Mouse (Mus musculus) adrenal gland, adult 18-20 months (tissue): Measurements from ENCODE around the gene Sec61b. TPM values are rescaled to one million over a fixed set of nuclear protein-coding genes. Genes with fewer than 3 reads are reported as not detected.

Experiments used
- DNase-seq, 2 experiments: peaks; one replicate each; pipeline ENCODE4 v3.0.0; 2021 to 2022; ENCODE audit warnings: low spot score in 2 of 2
- long read RNA-seq, 2 experiments: library from polyadenylated mRNA; stranded (forward); transcript quantifications; one replicate each; pipeline ENCODE4 v2.0.0; 2021
- total RNA-seq, 2 experiments: library from RNA; stranded (reverse); gene quantifications; 1 replicate in 1 of 2; 2 replicates in 1 of 2; pipeline ENCODE4 v1.2.3; 2021

Sec61b gene
- total RNA-seq = 100 to 1,000 TPM; 177 to 216 TPM
- long read RNA-seq, experiment 1, transcript Sec61b-201 (4 exons, 564 nt) = major isoform, 26 of 28 reads
- long read RNA-seq, experiment 1, partial matches to known transcripts = 2 of 28 reads
- long read RNA-seq, experiment 1, other reads (novel, unspliced or antisense) = 0 of 28 reads
- long read RNA-seq, experiment 2, transcript Sec61b-201 (4 exons, 564 nt) = major isoform, 182 of 197 reads
- long read RNA-seq, experiment 2, partial matches to known transcripts = 12 of 197 reads
- long read RNA-seq, experiment 2, other reads (novel, unspliced or antisense) = 0 of 197 reads

DNA sequence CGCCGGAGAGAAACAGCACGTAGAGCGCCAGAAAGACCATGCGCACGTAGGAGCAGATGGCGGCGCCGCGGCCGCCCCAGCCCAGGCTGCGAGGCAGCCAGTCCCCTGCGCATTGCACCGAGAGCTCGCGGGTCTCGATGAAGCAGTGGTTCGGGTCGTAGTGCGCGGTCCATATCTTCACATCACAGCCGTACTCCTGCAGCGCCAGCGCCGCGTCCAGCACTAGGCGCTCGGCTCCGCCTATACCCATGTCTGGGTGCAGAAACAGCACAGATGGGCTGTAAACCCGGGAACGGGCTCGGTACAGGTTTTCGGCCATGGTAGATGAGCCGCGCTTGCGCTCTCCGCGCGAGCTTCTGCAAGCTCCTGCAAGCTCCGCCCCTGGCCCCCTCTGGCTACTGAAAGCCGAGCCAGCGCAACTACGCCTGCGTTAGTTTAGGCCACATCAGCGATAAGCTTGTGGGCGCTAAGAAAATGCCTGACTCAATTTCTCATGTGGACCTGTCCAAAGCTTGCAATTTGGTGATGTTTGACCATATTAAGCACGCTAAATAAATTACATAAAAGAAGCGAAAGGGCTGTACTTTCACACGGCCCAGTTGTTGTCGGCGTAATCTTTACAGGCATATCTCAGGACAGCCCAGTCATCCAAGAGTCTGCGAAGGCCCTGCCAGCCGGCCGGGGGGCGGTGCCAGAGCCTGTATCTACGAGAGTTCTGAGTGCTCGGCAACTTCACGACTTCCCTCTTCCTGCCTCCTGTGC lies at the start of gene Sec61b, which contains the start of gene Alg2:
Gene Sec61b, plus strand, starts transcription at position 691 of the 762 bp plus-strand sequence.
Gene Alg2, minus strand, starts transcription at position 366 of the 762 bp plus-strand sequence.
- peak; percentile 86 to 90 for DNase-seq

DNA sequence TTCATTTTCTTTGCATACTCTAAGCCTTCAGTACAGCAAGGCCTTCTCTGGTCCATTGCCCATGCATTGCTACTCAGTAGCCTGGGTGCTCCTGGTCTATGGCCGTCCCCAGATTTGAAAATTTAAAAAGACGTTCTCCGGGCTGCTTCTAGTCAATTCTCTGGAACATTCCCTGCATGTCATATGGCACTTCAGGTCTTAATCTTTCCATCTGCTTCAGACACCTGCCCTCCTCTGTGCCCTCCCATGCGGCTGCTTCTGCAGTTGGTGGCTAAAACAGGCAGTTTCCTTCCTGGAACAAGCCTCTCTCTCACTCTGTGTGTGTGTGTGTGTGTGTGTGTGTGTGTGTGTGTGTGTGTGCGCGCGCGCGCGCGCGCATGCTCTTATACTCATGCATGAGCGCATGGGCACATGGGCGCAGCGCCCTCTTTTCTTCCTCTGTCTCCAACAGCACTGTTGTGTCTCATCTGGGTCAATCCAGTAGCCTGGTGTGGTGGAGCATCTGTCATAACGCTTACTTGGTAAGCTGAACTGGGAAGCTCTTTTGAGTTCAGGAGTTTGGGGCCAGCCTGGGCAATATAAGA lies 49.1 kb upstream of the Sec61b start:
- DNase-seq = no peak

DNA sequence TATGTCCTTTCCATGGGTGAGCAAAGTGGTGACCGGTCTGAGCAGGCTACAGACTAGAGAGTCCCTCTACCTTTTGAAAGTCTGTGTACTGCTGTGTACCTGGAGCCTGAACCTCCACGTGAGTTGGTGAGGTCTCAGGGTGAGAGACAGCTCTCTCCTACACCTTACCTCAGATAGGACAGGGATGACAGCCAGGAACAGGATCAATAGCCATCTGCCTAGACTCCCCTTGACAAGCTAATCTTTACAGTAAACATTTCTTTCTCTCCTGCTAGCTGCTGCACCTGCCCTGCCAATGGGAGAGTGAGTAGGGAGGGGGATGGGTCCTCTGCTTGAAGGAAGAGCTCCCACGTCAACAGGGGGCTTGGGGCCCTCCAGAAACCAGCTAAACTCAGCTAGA lies 46.9 kb upstream of the Sec61b start:
- no peak for DNase-seq

DNA sequence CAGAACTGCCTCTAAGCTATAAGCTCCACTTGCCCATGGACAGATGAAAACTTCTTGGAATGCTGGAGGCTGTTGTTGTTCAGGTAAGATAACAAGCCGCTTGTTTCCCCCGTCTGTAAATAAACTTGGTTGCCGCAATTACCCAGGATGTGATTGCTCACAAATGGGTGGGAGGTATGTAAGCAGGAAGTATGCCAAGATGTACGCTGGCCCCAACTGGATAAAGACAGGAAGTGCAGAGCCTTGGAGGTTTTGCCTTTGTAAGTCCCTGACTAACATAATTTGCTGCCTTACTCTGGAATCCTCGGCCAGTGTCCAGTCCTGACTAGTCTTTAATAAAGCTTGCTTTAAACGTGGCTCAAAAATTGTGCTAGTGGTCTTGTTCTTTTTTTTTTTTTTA lies 43.9 kb upstream of the Sec61b start:
- no peak for DNase-seq

DNA sequence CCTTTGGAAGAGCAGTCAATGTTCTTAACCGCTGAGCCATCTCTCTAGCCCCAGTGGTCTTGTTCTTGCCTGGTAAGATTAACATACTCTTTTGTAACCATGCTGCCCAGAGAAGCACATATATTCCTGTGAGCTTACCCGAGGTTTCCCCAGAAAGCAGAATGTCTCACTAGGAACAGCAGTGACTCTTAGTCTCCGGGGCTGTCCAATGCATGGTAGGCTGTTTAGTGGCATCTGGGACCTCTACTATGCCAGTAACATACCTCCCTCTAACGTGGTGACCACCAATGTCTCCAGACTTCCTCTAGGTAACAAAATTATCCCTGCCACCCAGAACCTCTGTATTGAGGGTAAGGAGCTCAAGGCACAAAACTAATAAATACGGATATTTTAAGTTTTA lies 43.4 kb upstream of the Sec61b start:
- no peak for DNase-seq

DNA sequence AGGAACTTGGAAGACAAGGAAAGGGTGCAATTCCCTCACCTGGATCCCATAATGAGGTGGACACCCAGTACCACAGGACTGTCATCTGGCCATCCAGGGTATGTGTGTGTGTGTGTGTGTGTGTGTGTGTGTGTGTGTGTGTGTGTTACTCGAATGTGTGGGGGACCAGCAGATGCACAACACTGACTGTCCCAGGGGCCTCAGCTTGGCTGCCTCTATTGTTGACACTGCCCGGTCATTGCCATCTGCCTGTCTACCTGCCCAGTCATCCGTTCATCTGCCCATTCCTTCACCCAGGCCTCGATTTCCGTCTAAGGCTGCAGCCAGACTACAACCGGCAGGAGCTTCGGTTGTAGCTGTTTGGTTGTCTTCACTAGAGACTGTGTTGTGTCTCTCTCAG lies 41.7 kb upstream of the Sec61b start:
- DNase-seq = no peak

DNA sequence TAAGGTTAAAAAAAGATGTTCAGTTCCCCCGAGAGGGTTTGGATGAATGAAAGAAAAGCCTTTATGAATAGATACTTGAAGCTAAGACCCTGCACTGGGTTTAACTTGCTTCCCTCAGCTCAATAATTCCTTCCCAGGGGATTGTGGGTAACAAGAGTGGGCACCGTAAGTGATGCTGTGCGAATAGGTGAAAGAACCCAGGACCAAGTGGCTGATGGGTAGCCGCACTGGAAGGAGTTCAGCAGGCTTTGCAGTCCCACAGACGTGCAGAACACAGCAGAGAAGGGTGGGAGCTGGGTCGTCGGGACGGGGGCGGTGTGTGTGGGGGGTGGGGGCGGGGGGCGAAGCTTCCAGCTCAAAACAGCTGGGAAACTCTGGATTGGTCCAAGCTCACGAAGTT lies 39.3 kb upstream of the Sec61b start:
- DNase-seq = peak in 1 of 2 experiments; percentile 7

DNA sequence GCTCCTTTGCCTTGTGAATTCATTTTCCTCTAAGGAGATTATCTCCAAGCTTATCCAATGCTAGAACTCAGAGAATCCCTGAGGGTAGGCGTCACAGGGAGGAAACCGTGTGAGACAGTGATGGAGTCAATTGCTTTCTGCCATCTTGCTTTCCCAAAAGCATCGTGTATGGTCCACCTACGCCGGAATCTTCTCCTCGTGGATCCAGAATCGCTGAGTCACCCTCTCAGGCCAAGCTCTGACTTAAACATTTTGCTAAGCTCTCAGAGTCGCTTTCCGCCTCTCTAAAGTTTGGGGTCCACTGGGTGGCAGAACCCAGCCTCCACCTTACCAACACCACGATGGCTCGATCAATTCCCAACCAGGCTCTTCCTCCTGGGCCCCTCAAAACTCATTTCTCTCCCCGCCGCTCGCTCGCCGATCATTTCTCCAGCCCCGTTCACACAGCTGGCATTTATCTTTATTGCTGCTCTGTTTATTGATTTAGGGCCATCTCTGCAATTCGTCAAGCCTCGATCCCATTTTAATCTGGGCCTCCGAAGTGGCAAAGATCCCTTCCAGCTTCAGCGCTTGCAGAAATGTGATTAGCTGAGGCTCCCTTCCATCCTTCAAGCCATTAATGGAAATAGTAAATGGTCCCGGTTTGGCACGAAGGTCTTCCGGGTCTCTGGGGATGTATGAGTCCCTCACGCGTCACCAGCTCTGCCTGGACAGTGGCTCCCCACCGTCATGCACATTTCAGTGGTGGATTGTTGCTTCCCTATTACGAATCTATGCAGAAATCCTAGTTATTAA lies 38.7 kb upstream of the Sec61b start:
- DNase-seq = peak in 1 of 2 experiments; percentile 16

DNA sequence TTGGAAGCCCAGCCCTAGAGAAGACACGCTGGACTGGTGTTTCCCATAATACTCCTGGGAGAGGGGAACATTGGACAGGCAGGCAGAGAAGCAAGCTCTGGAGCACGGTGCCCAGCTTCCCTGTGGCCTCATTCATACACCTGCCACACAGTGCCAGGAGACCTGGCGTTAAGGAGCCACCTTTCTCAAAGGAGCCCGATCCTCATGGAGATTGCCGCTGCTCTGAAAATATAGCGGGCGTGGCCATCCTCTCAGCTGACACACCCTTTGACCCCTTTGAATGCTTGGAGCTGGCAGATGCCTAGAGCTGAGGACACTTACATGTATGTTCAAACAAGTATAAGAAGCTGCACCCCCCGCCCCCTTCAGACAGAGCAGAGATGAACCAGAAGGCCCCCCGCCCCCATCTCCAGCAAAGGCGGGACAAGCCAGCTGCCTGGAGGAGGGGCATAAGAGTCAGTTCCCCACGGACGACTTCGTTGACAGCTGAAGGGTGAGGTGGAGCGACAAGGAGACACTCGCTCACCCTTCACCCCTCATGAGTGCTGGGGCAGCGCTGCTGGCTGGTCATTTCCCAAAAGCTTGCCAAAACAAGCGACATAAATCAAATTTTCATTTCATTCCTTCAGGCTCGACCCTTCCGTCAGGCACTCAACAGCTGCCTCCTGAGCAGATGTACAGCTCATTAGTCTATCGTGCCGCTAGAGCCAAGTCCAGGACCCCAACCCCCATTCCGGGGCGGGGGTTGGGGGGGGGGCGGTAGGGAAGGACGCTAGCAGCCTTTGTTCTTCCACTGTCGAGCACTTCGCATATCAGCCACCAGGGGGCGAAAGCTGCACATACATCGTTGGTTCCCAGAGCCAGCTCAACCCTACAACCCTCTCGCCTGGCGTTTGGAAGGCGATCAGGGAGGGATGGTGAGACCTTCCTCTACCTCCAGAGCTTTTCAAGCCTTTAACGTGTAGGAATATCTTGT lies 36.8 kb upstream of the Sec61b start:
- peak; percentile 84 to 86 for DNase-seq

DNA sequence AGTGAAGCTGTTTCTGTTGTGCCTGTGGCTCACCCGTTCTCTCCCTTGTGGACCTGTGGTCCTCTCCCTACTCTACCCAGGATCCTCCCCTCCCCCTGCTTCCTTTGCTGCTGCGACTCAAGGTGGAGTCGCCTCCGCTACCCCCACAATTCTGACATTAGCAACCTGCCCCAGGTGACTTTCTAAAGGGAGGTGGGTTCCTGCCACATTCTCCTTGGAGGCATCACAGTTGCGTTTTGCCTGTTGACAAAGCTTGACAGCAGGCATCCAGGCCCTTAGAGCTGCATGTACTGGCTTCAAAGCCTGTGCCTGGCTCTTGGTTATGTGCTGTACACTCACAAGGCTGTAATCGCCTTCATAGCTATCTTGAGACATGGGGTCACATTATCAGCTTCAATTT lies 35.5 kb upstream of the Sec61b start:
- peak in 1 of 2 experiments; percentile 16 for DNase-seq

DNA sequence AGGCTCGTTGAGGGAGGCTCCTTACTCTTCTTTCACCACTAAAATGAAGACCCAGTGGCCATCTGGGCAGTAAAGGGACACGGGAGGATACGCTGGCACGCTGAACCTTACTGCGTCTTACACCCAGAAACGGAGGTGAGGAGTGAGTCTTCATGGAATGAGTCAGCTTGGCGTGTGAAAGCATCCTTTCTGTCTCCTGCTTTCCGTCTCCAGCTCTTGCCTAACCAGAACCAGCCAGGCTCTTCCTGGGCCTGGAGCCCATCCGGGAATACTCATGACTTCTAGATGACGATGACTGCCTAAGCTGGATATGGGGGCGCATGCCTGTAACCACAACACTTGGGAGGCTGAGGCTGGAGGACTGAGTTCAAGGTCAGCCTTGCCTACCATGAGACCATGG lies 33.5 kb upstream of the Sec61b start:
- DNase-seq = peak in 1 of 2 experiments; percentile 32

DNA sequence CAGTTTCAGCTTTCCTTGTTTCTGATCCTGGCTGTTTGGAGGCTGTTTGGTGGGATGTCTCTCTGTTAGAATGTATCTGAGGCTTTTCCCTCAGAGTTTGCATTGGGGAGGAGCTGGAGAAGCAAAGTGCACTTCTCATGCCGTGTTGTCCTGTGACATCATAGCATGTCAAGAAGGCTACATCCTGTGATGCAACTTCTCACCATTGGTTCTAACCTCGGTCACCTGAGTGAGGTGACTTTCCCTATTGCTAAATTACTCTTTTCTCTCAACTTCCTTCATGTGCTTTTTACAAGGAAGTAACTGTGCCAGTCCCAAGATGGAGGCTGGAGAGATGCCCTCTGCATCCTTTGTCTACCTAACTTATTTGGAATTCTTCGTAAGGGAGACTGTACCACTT lies 25.9 kb upstream of the Sec61b start:
- DNase-seq = no peak

DNA sequence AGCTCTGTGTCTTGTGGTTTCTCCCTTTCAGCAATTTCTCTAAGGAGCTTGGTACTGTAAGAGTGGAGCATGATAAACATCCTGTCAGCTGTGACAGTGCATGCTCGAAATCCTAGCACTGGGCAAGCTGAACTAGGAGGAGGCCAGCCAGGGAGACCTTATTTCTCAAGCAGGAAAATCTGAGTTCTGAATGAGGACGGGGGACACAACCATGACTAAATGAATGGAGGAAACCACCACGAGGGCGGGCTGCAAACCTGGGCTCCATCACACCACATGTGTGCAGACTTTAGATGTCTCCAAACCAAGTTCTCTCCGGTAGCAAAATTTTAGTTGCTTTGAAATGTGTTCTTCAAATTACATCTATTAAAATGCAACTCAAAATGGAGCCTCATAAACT lies 25.3 kb upstream of the Sec61b start:
- no peak for DNase-seq

DNA sequence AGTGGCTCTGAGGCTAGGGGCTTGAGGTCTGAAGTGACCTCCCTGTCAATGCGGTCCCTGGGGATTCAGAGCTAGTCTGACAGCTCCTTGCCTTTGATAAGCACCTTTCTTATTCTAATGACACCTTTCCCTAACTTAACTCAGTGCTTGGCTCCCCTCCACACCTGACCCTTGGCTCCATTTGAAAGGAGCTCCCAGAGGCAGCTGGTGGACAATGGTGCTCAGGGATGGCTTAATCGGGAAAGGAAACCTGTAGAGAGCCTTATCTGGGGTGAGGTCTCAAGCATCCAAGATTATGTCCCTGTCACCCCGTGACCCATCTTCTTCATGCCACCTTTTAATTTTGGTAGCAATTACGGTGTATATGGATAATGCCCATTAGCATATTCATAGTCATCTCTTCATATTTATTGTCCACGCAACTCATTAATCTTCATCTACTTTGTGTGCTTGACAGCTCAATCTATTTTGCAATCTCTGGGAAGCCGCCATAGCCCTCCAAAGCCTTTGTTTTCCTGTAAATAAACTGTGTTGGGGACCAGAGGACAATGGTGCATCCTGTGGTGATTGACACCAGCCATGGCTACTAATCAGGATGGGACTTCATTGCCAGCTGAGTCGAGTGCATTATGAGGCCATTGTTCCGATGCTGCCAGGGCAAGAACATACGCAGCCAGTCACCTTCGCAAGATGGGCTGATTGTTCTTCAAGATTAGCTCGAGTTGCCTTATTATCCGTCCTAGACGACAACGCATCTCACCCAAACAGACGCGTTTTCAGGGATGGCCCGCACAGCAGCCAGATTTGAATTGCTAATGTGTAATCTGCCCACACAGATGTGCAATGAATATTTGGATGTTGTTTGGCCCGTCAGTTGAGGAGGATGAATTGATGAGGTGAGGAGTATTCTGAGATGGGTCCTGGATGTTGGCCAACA lies 24.6 kb upstream of the Sec61b start:
- DNase-seq = no peak

DNA sequence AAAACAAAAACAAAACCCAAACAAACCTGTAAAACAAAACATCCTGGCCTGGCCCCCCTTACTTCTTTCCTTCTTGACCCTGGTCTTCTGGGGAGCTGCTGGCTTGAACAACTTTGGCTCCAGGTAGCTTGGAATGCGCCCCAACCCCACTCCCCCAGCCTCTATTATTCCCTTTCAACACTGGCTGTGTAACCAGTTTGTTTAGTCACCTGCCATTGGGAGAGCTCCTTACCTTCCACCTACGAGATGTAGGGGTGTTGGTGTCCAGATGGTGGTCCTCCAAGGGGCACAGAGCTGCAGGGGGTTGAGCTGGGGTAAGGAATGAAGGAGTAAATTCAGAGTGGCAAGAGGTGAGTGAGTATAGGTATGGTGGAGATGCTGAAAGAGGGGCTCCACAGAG lies 7.3 kb upstream of the Sec61b start:
- no peak for DNase-seq

DNA sequence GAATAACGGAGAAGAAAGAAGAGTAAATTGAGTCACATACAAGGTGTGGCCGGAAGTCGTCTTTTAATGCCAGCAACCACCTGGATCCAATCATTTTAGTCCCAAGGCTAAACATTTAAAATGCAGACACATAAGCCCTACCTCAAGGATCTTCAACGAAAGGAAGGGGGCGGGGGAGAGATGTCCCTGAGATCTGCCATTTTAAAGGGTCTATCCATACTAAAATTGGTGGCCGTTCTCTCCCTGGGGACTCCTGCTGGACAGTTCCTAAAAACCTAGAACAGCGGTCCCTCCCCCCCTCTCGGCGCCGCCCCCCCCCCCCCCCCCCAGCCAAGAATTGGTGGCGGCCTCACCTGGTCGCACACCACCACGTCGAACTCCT lies 881 bp upstream of the Sec61b start:
- DNase-seq = no peak

DNA sequence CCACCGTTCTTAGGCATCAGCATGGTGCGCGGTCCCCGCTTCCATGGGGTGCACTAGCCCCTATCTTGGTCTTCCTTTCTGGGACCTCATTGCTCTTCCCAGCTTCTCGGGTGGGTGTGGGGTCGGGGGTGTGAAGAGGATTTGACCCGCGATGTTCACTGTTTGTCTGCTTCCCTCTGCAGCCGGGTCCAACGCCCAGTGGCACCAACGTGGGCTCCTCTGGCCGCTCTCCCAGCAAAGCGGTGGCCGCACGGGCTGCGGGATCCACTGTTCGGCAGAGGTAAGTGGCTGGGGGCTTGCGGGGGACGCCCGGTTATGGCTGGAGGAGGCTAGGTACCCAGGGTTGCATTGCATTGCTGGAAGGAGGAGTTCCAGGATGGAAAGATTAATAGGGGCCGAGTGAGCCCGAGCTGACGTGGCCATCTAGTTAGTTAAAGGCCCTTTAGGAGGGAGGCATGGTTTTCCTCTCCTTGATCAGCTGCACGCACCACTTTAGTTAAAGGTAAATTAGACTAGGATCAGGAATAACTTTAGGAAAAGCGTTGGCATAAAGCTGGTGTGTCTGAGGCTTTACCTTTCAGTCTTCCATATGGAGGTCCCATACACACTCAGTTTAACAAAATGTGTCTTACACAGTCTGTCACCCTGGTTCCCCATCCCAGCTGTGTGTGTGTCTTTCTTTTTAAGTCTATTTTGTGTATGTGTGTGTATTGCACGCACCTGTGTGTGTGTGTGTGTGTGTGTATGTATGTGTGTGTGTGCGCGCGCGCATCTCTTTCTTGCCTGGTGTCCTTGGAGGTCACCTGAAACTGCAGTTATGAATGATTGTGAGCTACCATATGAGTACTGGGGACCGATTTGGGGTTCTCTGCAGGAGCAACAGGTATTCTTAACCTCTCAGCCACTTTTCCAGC lies 529 bp downstream of the Sec61b start:
- DNase-seq = no peak

DNA sequence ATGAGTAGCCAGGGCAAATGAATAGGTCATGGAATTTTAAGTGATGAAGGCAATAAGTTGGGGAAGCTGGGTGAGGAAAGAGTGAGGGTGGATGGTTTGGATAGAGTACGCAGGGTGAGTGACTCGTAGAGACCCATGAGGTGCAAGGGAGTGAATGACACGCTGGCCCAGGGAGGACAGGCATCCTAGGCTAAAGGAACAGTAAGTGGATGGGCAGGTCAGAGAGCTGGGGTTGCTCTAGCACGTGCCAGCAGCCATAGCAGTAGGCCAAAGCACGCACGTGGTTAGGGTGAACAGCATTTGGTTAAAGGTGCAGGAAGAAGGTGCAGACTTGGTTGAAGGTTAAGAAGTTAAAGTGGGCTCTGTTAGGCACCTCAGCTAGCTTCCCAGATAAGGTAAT lies 3.1 kb downstream of the Sec61b start:
- DNase-seq = no peak
